Mouse (Mus musculus) intestine, embryonic 15.5 days (tissue): ENCODE data around the gene Gm43518. TPM values are rescaled to one million over a fixed set of nuclear protein-coding genes. Genes with fewer than 3 reads are reported as not detected.
A peak's percentile ranks its signal among the peaks of the same experiment; 100 is the strongest.

ENCODE experiments used
- ATAC-seq: fragments of 200-750 bp; cut with Nextera tagmentation; 2 replicates; pipeline ENCODE4 v1.8.0; 2017; ENCODE audit warnings: moderate TSS enrichment, moderate library complexity
- H3K27ac ChIP-seq: fragments of 300-500 bp; sonication (generic); 2 replicates; pipeline ENCODE4 v1.5.1; 2015; ENCODE audit warnings: mild to moderate bottlenecking, inconsistent platforms
- H3K27me3 ChIP-seq: fragments of 300-500 bp; sonication (generic); replicated peaks from 2 replicates; pipeline ENCODE4 v1.6.1; 2015; ENCODE audit warnings: inconsistent platforms
- H3K36me3 ChIP-seq: fragments of 300-500 bp; sonication (generic); 2 replicates; pipeline ENCODE4 v1.6.1; 2015; ENCODE audit warnings: inconsistent platforms
- H3K4me1 ChIP-seq: fragments of 300-500 bp; sonication (generic); replicated peaks from 2 replicates; pipeline ENCODE4 v1.6.1; 2015; ENCODE audit warnings: inconsistent platforms
- H3K4me2 ChIP-seq: fragments of 300-500 bp; sonication (generic); replicated peaks from 2 replicates; pipeline ENCODE4 v1.6.1; 2015; ENCODE audit warnings: mild to moderate bottlenecking, inconsistent platforms
- H3K4me3 ChIP-seq: fragments of 300-500 bp; sonication (generic); replicated peaks from 2 replicates; pipeline ENCODE4 v1.5.1; 2015; ENCODE audit warnings: inconsistent platforms
- H3K9ac ChIP-seq: fragments of 300-500 bp; sonication (generic); 2 replicates; pipeline ENCODE4 v1.6.1; 2015; ENCODE audit warnings: inconsistent platforms
- H3K9me3 ChIP-seq: fragments of 300-500 bp; sonication (generic); 2 replicates; pipeline ENCODE4 v1.6.1; 2016; ENCODE audit warnings: inconsistent platforms
- WGBS: fragments of 180-500 bp; shearing (Covaris S2); methylation state at CpG from one replicate; pipeline ENCODE4 v1.1.7; 2015; 5-methylcytosine and 5-hydroxymethylcytosine counted together
- polyA plus RNA-seq: library from polyadenylated mRNA; unstranded; fragments of >200 nt; fragmentation: Nextera tagmentation; extraction: Ambion mirVana; gene quantifications from 2 replicates; pipeline ENCODE4 v1.2.1, GENCODE M21; 2015

Gene Gm43518
- 1.5 and 2.2 TPM in 2 replicates for polyA plus RNA-seq

GRCm38 (mm10) chr5:123927118-123927517, at the start of gene Gm43518:
Gm43518 (plus strand) TSS chr5:123927418.
- WGBS: 94% methylated on average over 9 of the region's 9 CpGs
- Histone ChIP-seq H3K4me3 (no peak within 1 kb of the TSS), H3K9me3 (no peaks in the 10 kb centered on the region), H3K27me3 (no peaks in the 10 kb centered on the region), H3K4me1 (peaks cover 2% of the 10 kb centered on the region; the same call in 1 of the 2 replicates), H3K27ac (no peak within 1 kb of the TSS), H3K9ac (no peak within 1 kb of the TSS), H3K4me2 (no peak within 1 kb of the TSS), H3K36me3 (peaks cover 31% of the 10 kb centered on the region)
- ATAC-seq: no peak

- peak overlapping the region; percentile 54 for H3K4me2 ChIP-seq
- H3K9me3 ChIP-seq: no peaks in the 10 kb centered on the region
- ATAC-seq: no peak; the same call in 1 of the 2 replicates
- H3K27me3 ChIP-seq: no peaks in the 10 kb centered on the region
- H3K27ac ChIP-seq: no peak overlapping the region
- H3K4me3 ChIP-seq: peak overlapping the region; percentile 13
- H3K4me1 ChIP-seq: peaks cover 20% of the 10 kb centered on the region
- 32% methylated on average over 14 of the region's 14 CpGs for WGBS
- no peak overlapping the region for H3K9ac ChIP-seq
- H3K36me3 ChIP-seq: no peaks in the 10 kb centered on the region
Measured at GRCm38 (mm10) chr5:123878056-123878455, 49.2 kb upstream of the Gm43518 start.

GRCm38 (mm10) chr5:123879928-123880327, 47.3 kb upstream of the Gm43518 start, which contains the start of gene Hcar1:
Hcar1 (minus strand) TSS chr5:123880020.
- peaks cover 20% of the 10 kb centered on the region for H3K4me1 ChIP-seq
- peak within 1 kb of the TSS; percentile 22 for H3K4me3 ChIP-seq
- no peaks in the 10 kb centered on the region for H3K36me3 ChIP-seq
- ATAC-seq: peak; percentile 88
- peak within 1 kb of the TSS; percentile 54 for H3K4me2 ChIP-seq
- H3K9me3 ChIP-seq: no peaks in the 10 kb centered on the region
- no peaks in the 10 kb centered on the region for H3K27me3 ChIP-seq
- WGBS: 15% methylated on average over 12 of the region's 12 CpGs
- H3K27ac ChIP-seq: peak within 1 kb of the TSS; percentile 79
- peak within 1 kb of the TSS; percentile 39 for H3K9ac ChIP-seq

GRCm38 (mm10) chr5:123880778-123881177, 46.4 kb upstream of the Gm43518 start:
- WGBS: 84% methylated on average over 14 of the region's 14 CpGs
- ATAC-seq: no peak
- Histone ChIP-seq H3K4me1 (peaks cover 20% of the 10 kb centered on the region), H3K4me3 (no peak overlapping the region), H3K4me2 (no peak overlapping the region), H3K9me3 (no peaks in the 10 kb centered on the region), H3K27ac (no peak overlapping the region), H3K9ac (no peak overlapping the region), H3K27me3 (no peaks in the 10 kb centered on the region), H3K36me3 (no peaks in the 10 kb centered on the region)

- no peak for ATAC-seq
- H3K9me3 ChIP-seq: no peaks in the 10 kb centered on the region
- peaks cover 15% of the 10 kb centered on the region for H3K4me1 ChIP-seq
- no peak overlapping the region for H3K27ac ChIP-seq
- H3K4me3 ChIP-seq: no peak overlapping the region
- H3K27me3 ChIP-seq: no peaks in the 10 kb centered on the region
- no peak overlapping the region for H3K4me2 ChIP-seq
- no peaks in the 10 kb centered on the region for H3K36me3 ChIP-seq
- H3K9ac ChIP-seq: no peak overlapping the region
- WGBS: 64% methylated on average over 7 of the region's 7 CpGs
Measured at GRCm38 (mm10) chr5:123883891-123884290, 43.3 kb upstream of the Gm43518 start.

- 74% methylated on average over 10 of the region's 10 CpGs for WGBS
- no peak for ATAC-seq
- no peaks in the 10 kb centered on the region for H3K27me3 ChIP-seq
- H3K4me2 ChIP-seq: no peak overlapping the region
- H3K9me3 ChIP-seq: no peaks in the 10 kb centered on the region
- H3K36me3 ChIP-seq: no peaks in the 10 kb centered on the region
- H3K27ac ChIP-seq: no peak overlapping the region
- peaks cover 11% of the 10 kb centered on the region for H3K4me1 ChIP-seq
- no peak overlapping the region for H3K9ac ChIP-seq
- H3K4me3 ChIP-seq: no peak overlapping the region
Measured at GRCm38 (mm10) chr5:123884332-123884731, 42.9 kb upstream of the Gm43518 start.

- H3K4me1 ChIP-seq: no peaks in the 10 kb centered on the region
- H3K27me3 ChIP-seq: no peaks in the 10 kb centered on the region
- H3K36me3 ChIP-seq: no peaks in the 10 kb centered on the region
- no peak overlapping the region for H3K4me3 ChIP-seq
- no peak overlapping the region for H3K27ac ChIP-seq
- no peaks in the 10 kb centered on the region for H3K9me3 ChIP-seq
- WGBS: 73% methylated on average over 3 of the region's 3 CpGs
- ATAC-seq: no peak
- H3K4me2 ChIP-seq: no peak overlapping the region
- H3K9ac ChIP-seq: no peak overlapping the region
Measured at GRCm38 (mm10) chr5:123886365-123886764, 40.9 kb upstream of the Gm43518 start.

GRCm38 (mm10) chr5:123890312-123890711, 36.9 kb upstream of the Gm43518 start:
- Histone ChIP-seq H3K9ac (no peak overlapping the region), H3K36me3 (no peaks in the 10 kb centered on the region), H3K27ac (no peak overlapping the region), H3K27me3 (no peaks in the 10 kb centered on the region), H3K9me3 (no peaks in the 10 kb centered on the region), H3K4me1 (no peaks in the 10 kb centered on the region), H3K4me3 (no peak overlapping the region), H3K4me2 (no peak overlapping the region)
- WGBS: 78% methylated on average over 2 of the region's 2 CpGs
- no peak for ATAC-seq

- Histone ChIP-seq H3K4me2 (no peak overlapping the region), H3K9me3 (no peaks in the 10 kb centered on the region), H3K36me3 (no peaks in the 10 kb centered on the region), H3K27me3 (no peaks in the 10 kb centered on the region), H3K9ac (no peak overlapping the region), H3K4me3 (no peak overlapping the region), H3K4me1 (no peaks in the 10 kb centered on the region), H3K27ac (no peak overlapping the region)
- ATAC-seq: no peak
- WGBS: 80% methylated on average over 5 of the region's 5 CpGs
Measured at GRCm38 (mm10) chr5:123890987-123891386, 36.2 kb upstream of the Gm43518 start.

GRCm38 (mm10) chr5:123891669-123892068, 35.5 kb upstream of the Gm43518 start:
- Histone ChIP-seq H3K36me3 (no peaks in the 10 kb centered on the region), H3K4me3 (no peak overlapping the region), H3K4me1 (no peaks in the 10 kb centered on the region), H3K4me2 (no peak overlapping the region), H3K9me3 (no peaks in the 10 kb centered on the region), H3K27me3 (no peaks in the 10 kb centered on the region), H3K9ac (no peak overlapping the region), H3K27ac (no peak overlapping the region)
- 0 out of 2 replicates have a peak, but pooled peaks have one; percentile 36 for ATAC-seq
- WGBS: 41% methylated on average over 6 of the region's 6 CpGs

- H3K4me1 ChIP-seq: no peaks in the 10 kb centered on the region
- H3K27me3 ChIP-seq: no peaks in the 10 kb centered on the region
- H3K9ac ChIP-seq: no peak overlapping the region
- H3K4me2 ChIP-seq: no peak overlapping the region
- H3K27ac ChIP-seq: no peak overlapping the region
- no peaks in the 10 kb centered on the region for H3K9me3 ChIP-seq
- H3K36me3 ChIP-seq: no peaks in the 10 kb centered on the region
- H3K4me3 ChIP-seq: no peak overlapping the region
- ATAC-seq: no peak
- 95% methylated on average over 5 of the region's 5 CpGs for WGBS
Measured at GRCm38 (mm10) chr5:123893520-123893919, 33.7 kb upstream of the Gm43518 start.

GRCm38 (mm10) chr5:123896395-123896794, 30.8 kb upstream of the Gm43518 start:
- 66% methylated on average over 11 of the region's 11 CpGs for WGBS
- Histone ChIP-seq H3K9ac (no peak overlapping the region), H3K4me3 (no peak overlapping the region), H3K4me1 (no peaks in the 10 kb centered on the region), H3K27ac (no peak overlapping the region), H3K27me3 (no peaks in the 10 kb centered on the region), H3K36me3 (no peaks in the 10 kb centered on the region), H3K4me2 (no peak overlapping the region), H3K9me3 (no peaks in the 10 kb centered on the region)
- peak; percentile 39; the same call in 1 of the 2 replicates for ATAC-seq

GRCm38 (mm10) chr5:123897352-123897751, 29.9 kb upstream of the Gm43518 start:
- WGBS: 83% methylated on average over 13 of the region's 13 CpGs
- Histone ChIP-seq H3K27ac (no peak overlapping the region), H3K4me2 (no peak overlapping the region), H3K9me3 (no peaks in the 10 kb centered on the region), H3K36me3 (no peaks in the 10 kb centered on the region), H3K4me1 (no peaks in the 10 kb centered on the region), H3K9ac (no peak overlapping the region), H3K27me3 (no peaks in the 10 kb centered on the region), H3K4me3 (no peak overlapping the region)
- ATAC-seq: no peak
